ENCODE assay signal across 9 mouse cellular contexts in genomic region chr10:128911430-128911829, GRCm38 (mm10). TPM values are rescaled to one million over a fixed set of nuclear protein-coding genes. Genes with fewer than 3 reads are reported as not detected.
DNase-seq lines count a peak whose midpoint lies in the region; ATAC-seq and TF ChIP-seq lines count a peak whose summit lies in the region.
"Had no signal": no experiment of that assay in that cellular context is flagged by ENCODE, and none has a peak within 500 bp of the region (broad histone marks: within the 10 kb centered on the region; RNA-seq: fewer than 3 reads in every experiment).

No protein-coding gene starts in this region.

- no peaks in the 10 kb centered on the region for H3K9me3 ChIP-seq in heart, embryonic 13.5 days
- no peaks in the 10 kb centered on the region for H3K9me3 ChIP-seq in liver, embryonic 15.5 days (replicated peaks)

- H3K27me3 ChIP-seq in heart, embryonic 13.5 days (replicated peaks) = no peaks in the 10 kb centered on the region
- no peaks in the 10 kb centered on the region for H3K27me3 ChIP-seq in C2C12 (ENCODE audit: control insufficient read depth, insufficient read depth, insufficient read length)
- H3K27me3 ChIP-seq in liver, embryonic 15.5 days = peaks cover 56% of the 10 kb centered on the region

- peak overlapping the region; percentile 99 for H3K9ac ChIP-seq in heart, embryonic 13.5 days
- no peak overlapping the region for H3K9ac ChIP-seq in liver, embryonic 15.5 days

- H3K4me3 ChIP-seq in heart, embryonic 13.5 days = peak overlapping the region; percentile 95
- H3K4me3 ChIP-seq in C2C12 (ENCODE audit: insufficient read depth, poor library complexity, severe bottlenecking) = peak overlapping the region; percentile 96
- peak overlapping the region; percentile 94 for H3K4me3 ChIP-seq in embryonic fibroblast, embryonic 13.5 days (ENCODE audit: insufficient read depth, low read length)
- H3K4me3 ChIP-seq in liver, embryonic 15.5 days (replicated peaks) = no peak overlapping the region

- intact Hi-C loops in heart, postnatal 10 days (cut with DNase I) = loop anchor here (5.0 kb wide), 1 partner anchor 66 kb away; no protein-coding TSS in a partner anchor

- peaks cover 76% of the 10 kb centered on the region for H3K79me2 ChIP-seq in C2C12 (ENCODE audit: control insufficient read depth, insufficient read depth)

- peaks cover 60% of the 10 kb centered on the region for H3K79me3 ChIP-seq in C2C12 (ENCODE audit: low read depth)

- no peak for DNase-seq in heart, postnatal 10 days
- DNase-seq in left cerebral cortex, adult 11 months (ENCODE audit: low spot score) = no peak

- no peak for ATAC-seq in heart, embryonic 13.5 days (ENCODE audit: extremely low read depth, insufficient number of reproducible peaks, low FRiP score, low TSS enrichment)
- ATAC-seq in liver, embryonic 15.5 days (ENCODE audit: insufficient read depth) = no peak
- ATAC-seq in monocyte, adult 5-6 weeks (replicated peaks; ENCODE audit: insufficient number of reproducible peaks, low FRiP score, low TSS enrichment, poor library complexity, severe bottlenecking) = no peak
- no peak for ATAC-seq in erythroid progenitor cell, adult 5-6 weeks (replicated peaks; ENCODE audit: low FRiP score, poor library complexity, severe bottlenecking)

- TF ChIP-seq CTCF in C2C12 (IDR thresholded peaks at IDR 0.05; ENCODE audit: control insufficient read depth, insufficient read depth, insufficient read length) = no peak
- TF ChIP-seq CTCF in embryonic fibroblast, embryonic 13.5 days (IDR thresholded peaks at IDR 0.05; ENCODE audit: borderline replicate concordance, insufficient read depth, low read length) = no peak

- TF ChIP-seq POLR2A in embryonic fibroblast, embryonic 13.5 days (IDR thresholded peaks at IDR 0.05; ENCODE audit: low read depth, low read length) = no peak

- peaks cover 38% of the 10 kb centered on the region for H3K4me1 ChIP-seq in heart, embryonic 13.5 days
- H3K4me1 ChIP-seq in embryonic fibroblast, embryonic 13.5 days (ENCODE audit: control insufficient read depth, insufficient read depth, low read length) = peaks cover 12% of the 10 kb centered on the region; the same call in 1 of the 2 replicates
- peaks cover 11% of the 10 kb centered on the region; the same call in 1 of the 2 replicates for H3K4me1 ChIP-seq in liver, embryonic 15.5 days (replicated peaks)

- peak overlapping the region; percentile 39; the same call in 1 of the 2 replicates for H3K27ac ChIP-seq in heart, embryonic 13.5 days (replicated peaks)
- peak overlapping the region; percentile 97 for H3K27ac ChIP-seq in embryonic fibroblast, embryonic 13.5 days (ENCODE audit: insufficient read depth, low read length)
- no peak overlapping the region for H3K27ac ChIP-seq in liver, embryonic 15.5 days (replicated peaks)

- H3ac ChIP-seq in C2C12 (ENCODE audit: control insufficient read depth, insufficient read length, low read depth) = peak overlapping the region; percentile 61

- peak overlapping the region; percentile 79 for H3K4me2 ChIP-seq in heart, embryonic 13.5 days
- peak overlapping the region; percentile 69; the same call in 1 of the 2 replicates for H3K4me2 ChIP-seq in liver, embryonic 15.5 days

- H3K36me3 ChIP-seq in heart, embryonic 13.5 days = peaks cover 49% of the 10 kb centered on the region
- H3K36me3 ChIP-seq in C2C12 (ENCODE audit: control insufficient read depth, insufficient read depth) = peaks cover 52% of the 10 kb centered on the region
- H3K36me3 ChIP-seq in liver, embryonic 15.5 days (replicated peaks) = 0 out of 2 replicates have a peak, but pooled peaks cover 11% of the 10 kb centered on the region

- 86% methylated on average over 6 of the region's 6 CpGs for WGBS in heart, embryonic 13.5 days
- 60% methylated on average over 6 of the region's 6 CpGs for WGBS in liver, embryonic 15.5 days (ENCODE audit: insufficient replicate concordance)

TF ChIP-seq in C2C12, 6 proteins besides CTCF, POLR2A, EP300 and RAD21:
- TF ChIP-seq MYOD1 (IDR thresholded peaks at IDR 0.05; ENCODE audit: control insufficient read depth, insufficient read length, low read depth) = no peak
- no peak for TF ChIP-seq FOSL1 (IDR thresholded peaks at IDR 0.05; ENCODE audit: insufficient read depth, low read length, poor library complexity, severe bottlenecking)
- no peak for TF ChIP-seq CEBPB (IDR thresholded peaks at IDR 0.05; ENCODE audit: low read depth)
- TF ChIP-seq USF1 (IDR thresholded peaks at IDR 0.05; ENCODE audit: low read depth) = no peak
- TF ChIP-seq MYOG (IDR thresholded peaks at IDR 0.05; ENCODE audit: control insufficient read depth, extremely low read depth, insufficient read length) = no peak
- no peak for TF ChIP-seq MAX (IDR thresholded peaks at IDR 0.05)

RNA-seq across cellular contexts. Expression of gene Cd63, which starts 10.6 kb away (rescaled TPM):
- 370 and 426 TPM in 2 replicates for polyA plus RNA-seq in heart, embryonic 13.5 days (2015; fragmentation: Nextera tagmentation; extraction: Ambion mirVana)
- total RNA-seq in heart, postnatal 10 days (2021) = 100 to 1,000 TPM; 203 to 239 TPM
- 2,043 TPM for polyA plus RNA-seq in C2C12 (2012; fragmentation: generic; extraction: Trizol)
- polyA plus RNA-seq in embryonic fibroblast, embryonic 13.5 days (2011; ENCODE audit: insufficient read length, low read depth, missing spikeins) = 686 and 779 TPM in 2 replicates
- 102 and 113 TPM in 2 replicates for polyA plus RNA-seq in liver, embryonic 15.5 days (2015; fragmentation: Nextera tagmentation; extraction: Ambion mirVana)
- total RNA-seq in monocyte, adult 5-6 weeks (2017) = 12.1 to 26.5 TPM (median 22.9 TPM) in 3 replicates
- 57.4 and 85.1 TPM in 2 replicates for total RNA-seq in erythroid progenitor cell, adult 5-6 weeks (2015; ENCODE audit: low replicate concordance)
- 17.7 and 28.4 TPM in 2 replicates for total RNA-seq in erythroid progenitor cell, adult 5-6 weeks (2017; ENCODE audit: low replicate concordance)
- total RNA-seq: CH12.LX had no signal

RNA-seq across cellular contexts. Expression of gene Rdh5, which starts 11.3 kb away (rescaled TPM):
- 8.9 and 10.3 TPM in 2 replicates for polyA plus RNA-seq in heart, embryonic 13.5 days (2015; fragmentation: Nextera tagmentation; extraction: Ambion mirVana)
- total RNA-seq in heart, postnatal 10 days (2021) = 1 to 10 TPM; 5.9 to 9.7 TPM
- polyA plus RNA-seq in C2C12 (2012; fragmentation: generic; extraction: Trizol) = 12.6 TPM
- 5.5 and 7.7 TPM in 2 replicates for polyA plus RNA-seq in embryonic fibroblast, embryonic 13.5 days (2011; ENCODE audit: insufficient read length, low read depth, missing spikeins)
- polyA plus RNA-seq in liver, embryonic 15.5 days (2015; fragmentation: Nextera tagmentation; extraction: Ambion mirVana) = 18.4 and 24.3 TPM in 2 replicates
- total RNA-seq in monocyte, adult 5-6 weeks (2017) = 1.5 to 7.6 TPM in 2 of 3 replicates, not detected in the other
- total RNA-seq in erythroid progenitor cell, adult 5-6 weeks (2015; ENCODE audit: low replicate concordance) = 11.7 TPM in 1 of 2 replicates, not detected in the other
- total RNA-seq in erythroid progenitor cell, adult 5-6 weeks (2017; ENCODE audit: low replicate concordance) = 20.1 TPM in 1 of 2 replicates, not detected in the other

RNA-seq across cellular contexts. Expression of gene Bloc1s1, which starts 12.4 kb away (rescaled TPM):
- polyA plus RNA-seq in heart, embryonic 13.5 days (2015; fragmentation: Nextera tagmentation; extraction: Ambion mirVana) = 199 and 223 TPM in 2 replicates
- total RNA-seq in heart, postnatal 10 days (2021) = 100 to 1,000 TPM; 188 to 198 TPM
- 204 TPM for polyA plus RNA-seq in C2C12 (2012; fragmentation: generic; extraction: Trizol)
- polyA plus RNA-seq in embryonic fibroblast, embryonic 13.5 days (2011; ENCODE audit: insufficient read length, low read depth, missing spikeins) = 80.5 and 91.4 TPM in 2 replicates
- 93.9 and 96.1 TPM in 2 replicates for polyA plus RNA-seq in liver, embryonic 15.5 days (2015; fragmentation: Nextera tagmentation; extraction: Ambion mirVana)
- total RNA-seq in monocyte, adult 5-6 weeks (2017) = 110 to 127 TPM (median 111 TPM) in 3 replicates
- 49.0 and 51.2 TPM in 2 replicates for total RNA-seq in erythroid progenitor cell, adult 5-6 weeks (2015; ENCODE audit: low replicate concordance)
- 15.5 and 37.2 TPM in 2 replicates for total RNA-seq in erythroid progenitor cell, adult 5-6 weeks (2017; ENCODE audit: low replicate concordance)

RNA-seq across cellular contexts. Expression of gene Gdf11, which starts 19.9 kb away (rescaled TPM):
- 2.8 and 3.6 TPM in 2 replicates for polyA plus RNA-seq in heart, embryonic 13.5 days (2015; fragmentation: Nextera tagmentation; extraction: Ambion mirVana)
- total RNA-seq in heart, postnatal 10 days (2021) = 1 to 10 TPM; 3.1 to 4.0 TPM
- 17.0 TPM for polyA plus RNA-seq in C2C12 (2012; fragmentation: generic; extraction: Trizol)
- polyA plus RNA-seq in embryonic fibroblast, embryonic 13.5 days (2011; ENCODE audit: insufficient read length, low read depth, missing spikeins) = 16.3 and 19.4 TPM in 2 replicates
- 0.26 and 0.31 TPM in 2 replicates for polyA plus RNA-seq in liver, embryonic 15.5 days (2015; fragmentation: Nextera tagmentation; extraction: Ambion mirVana)
- 0.57 to 3.8 TPM (median 1.8 TPM) in 3 replicates for total RNA-seq in monocyte, adult 5-6 weeks (2017)
- total RNA-seq in erythroid progenitor cell, adult 5-6 weeks (2015; ENCODE audit: low replicate concordance) = 0.36 TPM in 1 of 2 replicates, not detected in the other
- not detected in 2 replicates for total RNA-seq in erythroid progenitor cell, adult 5-6 weeks (2017; ENCODE audit: low replicate concordance)

RNA-seq across cellular contexts. Expression of gene Itga7, which starts 22.2 kb away (rescaled TPM):
- 2.4 and 2.9 TPM in 2 replicates for polyA plus RNA-seq in heart, embryonic 13.5 days (2015; fragmentation: Nextera tagmentation; extraction: Ambion mirVana)
- total RNA-seq in heart, postnatal 10 days (2021) = 100 to 1,000 TPM; 125 to 136 TPM
- polyA plus RNA-seq in C2C12 (2012; fragmentation: generic; extraction: Trizol) = 100 TPM
- 16.9 and 22.1 TPM in 2 replicates for polyA plus RNA-seq in embryonic fibroblast, embryonic 13.5 days (2011; ENCODE audit: insufficient read length, low read depth, missing spikeins)
- polyA plus RNA-seq in liver, embryonic 15.5 days (2015; fragmentation: Nextera tagmentation; extraction: Ambion mirVana) = 0.81 and 1.1 TPM in 2 replicates
- 0.19 to 0.53 TPM in 2 of 3 replicates, not detected in the other for total RNA-seq in monocyte, adult 5-6 weeks (2017)
- not detected in 2 replicates for total RNA-seq in erythroid progenitor cell, adult 5-6 weeks (2015; ENCODE audit: low replicate concordance)
- not detected in 2 replicates for total RNA-seq in erythroid progenitor cell, adult 5-6 weeks (2017; ENCODE audit: low replicate concordance)
